Mouse (Mus musculus) forebrain, embryonic 15.5 days (tissue): ENCODE data around the gene Klhl29. TPM values are rescaled to one million over a fixed set of nuclear protein-coding genes. Genes with fewer than 3 reads are reported as not detected.

Experiments
- ATAC-seq: fragments of 200-750 bp; cut with Nextera tagmentation; replicated peaks from 2 replicates; pipeline ENCODE4 v1.8.0; 2017; ENCODE audit warnings: mild to moderate bottlenecking, moderate TSS enrichment, moderate library complexity
- H3K27ac ChIP-seq: fragments of 300-500 bp; sonication (generic); replicated peaks from 2 replicates; pipeline ENCODE4 v1.5.1; 2015; ENCODE audit warnings: mild to moderate bottlenecking, inconsistent platforms
- H3K27me3 ChIP-seq: fragments of 300-500 bp; sonication (generic); 2 replicates; pipeline ENCODE4 v1.6.1; 2015; ENCODE audit warnings: inconsistent platforms
- H3K36me3 ChIP-seq: fragments of 300-500 bp; sonication (generic); 2 replicates; pipeline ENCODE4 v1.6.1; 2015; ENCODE audit warnings: mild to moderate bottlenecking, inconsistent platforms
- H3K4me1 ChIP-seq: fragments of 300-500 bp; sonication (generic); 2 replicates; pipeline ENCODE4 v1.6.1; 2015; ENCODE audit warnings: inconsistent platforms
- H3K4me2 ChIP-seq: fragments of 300-500 bp; sonication (generic); replicated peaks from 2 replicates; pipeline ENCODE4 v1.6.1; 2015; ENCODE audit warnings: mild to moderate bottlenecking, inconsistent platforms
- H3K4me3 ChIP-seq: fragments of 300-500 bp; sonication (generic); 2 replicates; pipeline ENCODE4 v1.5.1; 2015; ENCODE audit warnings: mild to moderate bottlenecking, inconsistent platforms
- H3K9ac ChIP-seq: fragments of 300-500 bp; sonication (generic); replicated peaks from 2 replicates; pipeline ENCODE4 v1.6.1; 2015; ENCODE audit warnings: mild to moderate bottlenecking, inconsistent platforms
- H3K9me3 ChIP-seq: fragments of 300-500 bp; sonication (generic); 2 replicates; pipeline ENCODE4 v1.6.1; 2016; ENCODE audit warnings: inconsistent platforms
- WGBS: fragments of 180-500 bp; shearing (Covaris S2); methylation state at CpG from one replicate; pipeline ENCODE4 v1.1.7; 2015; ENCODE audit warnings: mixed read lengths; 5-methylcytosine and 5-hydroxymethylcytosine counted together
- polyA plus RNA-seq: library from polyadenylated mRNA; unstranded; fragments of >200 nt; fragmentation: Nextera tagmentation; extraction: Ambion mirVana; gene quantifications from 2 replicates; pipeline ENCODE4 v1.2.1, GENCODE M21; 2015

Klhl29 gene
- polyA plus RNA-seq, 1 experiment from 2014 or later, result 6.5 TPM

DNA sequence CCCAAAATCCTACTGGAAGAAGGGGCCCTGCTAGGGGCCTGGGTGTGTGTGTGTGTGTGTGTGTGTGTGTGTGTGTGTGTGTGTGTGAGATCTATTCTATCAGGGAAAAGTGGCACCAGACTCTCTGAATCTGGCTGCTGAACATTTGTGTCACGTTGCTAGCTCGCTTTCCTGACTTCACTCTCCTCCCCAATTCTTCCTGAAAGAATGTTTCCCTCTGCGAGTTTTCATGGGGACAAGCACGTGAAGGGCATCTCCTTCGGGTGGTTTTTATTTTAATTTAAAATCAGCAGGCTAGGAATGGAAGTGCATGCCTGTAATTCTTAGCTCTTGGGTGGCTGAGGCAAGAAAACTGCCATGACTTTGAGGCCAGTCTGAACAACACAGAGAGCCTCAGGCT is 172.1 kb downstream of the Klhl29 start:
- Histone ChIP-seq H3K4me2 (no peak overlapping the region), H3K27ac (no peak overlapping the region), H3K4me3 (no peak overlapping the region), H3K9ac (no peak overlapping the region), H3K9me3 (no peaks in the 10 kb centered on the region), H3K36me3 (no peaks in the 10 kb centered on the region), H3K27me3 (no peaks in the 10 kb centered on the region), H3K4me1 (peaks cover 2% of the 10 kb centered on the region)
- no peak for ATAC-seq
- WGBS, result 79% methylated on average over 5 of the region's 5 CpGs

DNA sequence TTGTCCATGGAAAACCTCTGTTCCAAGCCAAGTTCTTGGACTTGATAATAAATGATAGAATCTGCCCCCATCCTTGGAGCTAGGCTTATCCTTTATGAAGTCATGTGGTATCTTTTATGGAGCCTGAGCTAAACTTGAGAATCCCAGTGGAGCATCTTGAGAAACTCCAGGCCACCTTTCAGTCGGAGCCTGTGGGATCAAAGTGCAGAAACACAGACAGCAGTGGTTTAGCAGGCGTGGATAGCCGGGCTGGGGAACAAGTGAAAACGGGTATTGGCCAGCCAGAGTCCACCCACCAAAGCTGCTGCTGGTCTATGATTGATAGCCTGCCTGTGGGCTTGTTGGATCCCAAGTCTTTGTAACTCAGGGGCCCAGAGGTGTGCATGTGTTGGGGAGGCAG is 177.2 kb downstream of the Klhl29 start:
- WGBS, result 90% methylated on average over 4 of the region's 4 CpGs
- Histone ChIP-seq H3K9me3 (no peaks in the 10 kb centered on the region), H3K27me3 (no peaks in the 10 kb centered on the region), H3K27ac (no peak overlapping the region), H3K36me3 (no peaks in the 10 kb centered on the region), H3K9ac (no peak overlapping the region), H3K4me1 (peaks cover 6% of the 10 kb centered on the region; the same call in 1 of the 2 replicates), H3K4me2 (no peak overlapping the region), H3K4me3 (no peak overlapping the region)
- no peak for ATAC-seq

DNA sequence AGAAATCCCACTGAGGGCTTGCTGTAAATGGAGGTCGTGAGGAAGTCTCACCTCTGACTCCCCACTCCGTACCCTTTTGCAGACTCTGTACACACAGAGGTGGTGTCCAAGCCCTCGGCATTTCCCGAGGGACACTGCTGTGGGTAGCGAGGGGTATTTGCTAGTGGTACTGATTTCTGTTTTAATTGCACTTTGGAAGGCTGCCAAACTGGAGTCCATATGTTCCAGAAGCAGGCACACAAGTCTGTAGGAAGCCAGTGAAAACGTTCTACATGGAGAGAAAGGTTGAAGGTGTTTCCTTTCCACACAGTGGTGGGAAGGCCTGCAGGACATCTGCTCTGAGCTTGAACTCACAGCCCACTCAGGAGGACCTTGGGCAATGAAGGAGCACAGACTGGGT is 181.3 kb downstream of the Klhl29 start:
- no peak overlapping the region for H3K9ac ChIP-seq
- H3K4me3 ChIP-seq, result no peak overlapping the region
- H3K4me1 ChIP-seq, result peaks cover 31% of the 10 kb centered on the region
- H3K36me3 ChIP-seq, result no peaks in the 10 kb centered on the region
- WGBS, result 30% methylated on average over 6 of the region's 6 CpGs
- no peak overlapping the region for H3K4me2 ChIP-seq
- no peak for ATAC-seq
- H3K27ac ChIP-seq, result no peak overlapping the region
- no peaks in the 10 kb centered on the region for H3K9me3 ChIP-seq
- no peaks in the 10 kb centered on the region for H3K27me3 ChIP-seq

- no peak overlapping the region for H3K4me3 ChIP-seq
- no peak overlapping the region for H3K4me2 ChIP-seq
- WGBS, result 72% methylated on average over 9 of the region's 9 CpGs
- no peaks in the 10 kb centered on the region for H3K27me3 ChIP-seq
- H3K9me3 ChIP-seq, result no peaks in the 10 kb centered on the region
- no peak overlapping the region for H3K9ac ChIP-seq
- H3K4me1 ChIP-seq, result peaks cover 37% of the 10 kb centered on the region
- no peaks in the 10 kb centered on the region for H3K36me3 ChIP-seq
- ATAC-seq, result no peak
- no peak overlapping the region for H3K27ac ChIP-seq
Observed at GRCm38 (mm10) chr12:5192380-5192718, 183.1 kb downstream of the Klhl29 start.

DNA sequence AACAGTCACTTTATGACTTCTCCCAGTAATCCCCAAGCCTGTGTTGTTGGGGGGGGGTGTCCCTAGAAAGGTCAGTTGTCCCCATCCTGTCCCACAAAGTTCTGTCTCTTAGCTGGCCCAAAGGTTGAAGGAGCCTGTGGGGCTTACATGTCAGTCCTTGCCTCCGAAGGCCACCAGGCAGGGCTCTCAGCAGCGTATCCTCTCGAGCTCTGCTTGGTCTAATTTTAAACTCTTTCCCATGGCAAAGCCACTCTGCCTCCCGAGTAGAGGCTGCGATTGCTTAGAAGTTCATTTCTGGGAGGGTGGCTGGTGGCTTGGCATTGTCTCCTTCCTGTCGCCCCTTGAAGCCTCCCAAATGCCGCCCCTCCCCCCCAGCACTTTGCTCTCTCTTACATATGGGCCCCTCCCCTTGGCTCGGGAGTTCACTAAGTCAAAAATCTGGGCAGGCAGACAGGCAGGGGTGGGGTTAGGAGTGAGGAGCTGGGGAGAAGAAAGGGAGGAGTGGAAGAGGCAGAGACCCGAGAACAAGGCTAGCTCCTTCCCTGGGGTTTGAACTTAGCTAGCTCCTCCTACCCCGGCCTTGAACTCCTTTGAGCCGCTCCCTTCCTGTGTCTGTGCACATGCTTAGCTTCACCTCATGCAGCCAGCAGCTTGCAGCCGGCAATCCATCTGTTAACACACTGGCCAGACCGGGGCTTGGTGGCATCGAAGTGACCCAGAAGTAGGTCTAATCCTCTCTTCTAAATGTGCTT is 183.7 kb downstream of the Klhl29 start:
- Histone ChIP-seq H3K27ac (no peak overlapping the region), H3K4me2 (no peak overlapping the region), H3K4me3 (no peak overlapping the region), H3K9ac (no peak overlapping the region), H3K27me3 (no peaks in the 10 kb centered on the region), H3K4me1 (peaks cover 37% of the 10 kb centered on the region), H3K9me3 (no peaks in the 10 kb centered on the region), H3K36me3 (no peaks in the 10 kb centered on the region)
- no peak; the same call in 1 of the 2 replicates for ATAC-seq
- WGBS, result 30% methylated on average over 14 of the region's 14 CpGs

GRCm38 (mm10) chr12:5191206-5191605 is 184.3 kb downstream of the Klhl29 start:
- H3K9me3 ChIP-seq, result no peaks in the 10 kb centered on the region
- H3K27ac ChIP-seq, result no peak overlapping the region
- no peak for ATAC-seq
- no peaks in the 10 kb centered on the region for H3K27me3 ChIP-seq
- peaks cover 37% of the 10 kb centered on the region for H3K4me1 ChIP-seq
- H3K4me2 ChIP-seq, result no peak overlapping the region
- 79% methylated on average over 4 of the region's 4 CpGs for WGBS
- H3K9ac ChIP-seq, result no peak overlapping the region
- H3K36me3 ChIP-seq, result no peaks in the 10 kb centered on the region
- no peak overlapping the region for H3K4me3 ChIP-seq

- H3K4me2 ChIP-seq, result no peak overlapping the region
- WGBS, result 39% methylated on average over 15 of the region's 15 CpGs
- H3K4me1 ChIP-seq, result peaks cover 37% of the 10 kb centered on the region
- H3K9ac ChIP-seq, result no peak overlapping the region
- H3K9me3 ChIP-seq, result no peaks in the 10 kb centered on the region
- ATAC-seq, result no peak
- no peak overlapping the region for H3K27ac ChIP-seq
- no peaks in the 10 kb centered on the region for H3K27me3 ChIP-seq
- no peak overlapping the region for H3K4me3 ChIP-seq
- H3K36me3 ChIP-seq, result no peaks in the 10 kb centered on the region
Observed at GRCm38 (mm10) chr12:5189446-5190150, 185.9 kb downstream of the Klhl29 start.

GRCm38 (mm10) chr12:5188899-5189298 is 186.6 kb downstream of the Klhl29 start:
- H3K27ac ChIP-seq, result no peak overlapping the region
- H3K27me3 ChIP-seq, result no peaks in the 10 kb centered on the region
- H3K9me3 ChIP-seq, result no peaks in the 10 kb centered on the region
- H3K4me3 ChIP-seq, result no peak overlapping the region
- H3K4me1 ChIP-seq, result peaks cover 33% of the 10 kb centered on the region
- H3K9ac ChIP-seq, result no peak overlapping the region
- no peak overlapping the region for H3K4me2 ChIP-seq
- 44% methylated on average over 7 of the region's 7 CpGs for WGBS
- ATAC-seq, result no peak; the same call in 1 of the 2 replicates
- no peaks in the 10 kb centered on the region for H3K36me3 ChIP-seq

GRCm38 (mm10) chr12:5187773-5188333 is 187.6 kb downstream of the Klhl29 start:
- no peaks in the 10 kb centered on the region for H3K27me3 ChIP-seq
- no peak overlapping the region for H3K4me2 ChIP-seq
- H3K9ac ChIP-seq, result no peak overlapping the region
- H3K9me3 ChIP-seq, result no peaks in the 10 kb centered on the region
- H3K27ac ChIP-seq, result no peak overlapping the region
- no peaks in the 10 kb centered on the region for H3K36me3 ChIP-seq
- no peak overlapping the region for H3K4me3 ChIP-seq
- no peak for ATAC-seq
- peaks cover 38% of the 10 kb centered on the region for H3K4me1 ChIP-seq
- 85% methylated on average over 2 of the region's 2 CpGs for WGBS

- no peak for ATAC-seq
- H3K9ac ChIP-seq, result no peak overlapping the region
- H3K27me3 ChIP-seq, result no peaks in the 10 kb centered on the region
- H3K36me3 ChIP-seq, result no peaks in the 10 kb centered on the region
- no peak overlapping the region for H3K27ac ChIP-seq
- no peaks in the 10 kb centered on the region for H3K9me3 ChIP-seq
- peaks cover 33% of the 10 kb centered on the region for H3K4me1 ChIP-seq
- no peak overlapping the region for H3K4me2 ChIP-seq
- WGBS, result 74% methylated on average over 1 of the region's 1 CpGs
- H3K4me3 ChIP-seq, result no peak overlapping the region
Observed at GRCm38 (mm10) chr12:5186645-5187044, 188.8 kb downstream of the Klhl29 start.

GRCm38 (mm10) chr12:5185603-5186002 is 189.9 kb downstream of the Klhl29 start:
- Histone ChIP-seq H3K9ac (no peak overlapping the region), H3K27ac (no peak overlapping the region), H3K9me3 (no peaks in the 10 kb centered on the region), H3K27me3 (no peaks in the 10 kb centered on the region), H3K4me2 (no peak overlapping the region), H3K4me3 (no peak overlapping the region), H3K4me1 (peaks cover 30% of the 10 kb centered on the region), H3K36me3 (no peaks in the 10 kb centered on the region)
- WGBS, result 96% methylated on average over 6 of the region's 6 CpGs
- ATAC-seq, result no peak

DNA sequence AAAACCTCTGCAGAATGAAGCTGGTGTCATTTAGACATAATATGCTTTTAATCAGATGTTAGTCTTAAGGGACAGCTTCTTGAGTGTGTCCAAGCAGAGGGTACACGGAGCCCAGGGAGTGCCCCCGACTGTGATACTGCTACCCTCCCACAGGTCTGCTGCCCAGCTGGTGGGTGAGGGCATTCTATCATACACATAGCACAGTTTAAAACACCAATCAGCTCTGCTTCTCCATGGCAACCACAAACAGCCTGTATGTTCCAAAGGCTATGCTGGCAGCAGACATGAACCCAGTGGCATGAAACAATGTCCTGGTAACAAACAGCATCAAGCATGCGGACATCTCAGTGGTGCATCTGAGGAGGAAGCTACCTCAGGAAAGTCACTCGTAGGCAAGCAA is 192.9 kb downstream of the Klhl29 start:
- Histone ChIP-seq H3K4me2 (no peak overlapping the region), H3K9ac (no peak overlapping the region), H3K9me3 (no peaks in the 10 kb centered on the region), H3K36me3 (no peaks in the 10 kb centered on the region), H3K27ac (no peak overlapping the region), H3K4me3 (no peak overlapping the region), H3K27me3 (no peaks in the 10 kb centered on the region), H3K4me1 (peaks cover 15% of the 10 kb centered on the region)
- WGBS, result 79% methylated on average over 4 of the region's 4 CpGs
- ATAC-seq, result no peak; the same call in 1 of the 2 replicates
